Mouse (Mus musculus) liver, adult 10 weeks (tissue): ENCODE data around the gene Cyyr1. TPM values are rescaled to one million over a fixed set of nuclear protein-coding genes. Genes with fewer than 3 reads are reported as not detected.

Experiments
- polyA plus RNA-seq: library from polyadenylated mRNA; stranded (reverse); fragments of 350-450 nt; fragmentation: Illumina TruSeq; extraction: RNeasy Lipid Tissue Mini Kit (QIAGEN cat#74804); gene quantifications from one replicate; pipeline ENCODE4 v1.2.3, GENCODE M21; 2014; ENCODE audit warnings: low read depth, low replicate concordance

Gene Cyyr1
- 9.1 TPM for polyA plus RNA-seq

DNA sequence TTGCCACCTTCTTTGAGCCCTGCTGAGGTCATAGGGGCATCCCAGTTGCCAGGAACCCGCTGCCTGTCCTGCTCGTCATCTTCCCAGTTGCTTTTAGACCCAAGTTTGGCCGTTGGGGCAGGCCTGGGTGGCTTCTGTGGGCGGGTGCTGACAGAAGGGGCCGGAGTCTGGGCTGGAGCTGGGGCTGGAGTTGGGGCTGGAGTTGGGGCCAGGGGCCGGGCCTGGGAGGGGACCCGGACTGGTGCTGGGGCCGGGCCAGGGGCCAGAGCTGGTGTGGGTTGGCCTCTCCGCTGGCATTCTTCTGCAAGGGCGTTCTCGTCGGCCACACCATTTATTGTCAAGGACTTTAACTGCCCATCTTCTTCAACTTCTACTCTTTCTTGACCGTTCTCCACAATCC is at the start of gene Cyyr1:
Gene Cyyr1, minus strand, starts transcription at position 101 of the 400 bp plus-strand sequence.

Other genes starting within 250 kb of the Cyyr1 start
- 6.3 TPM for gene Adamts1, start 249.7 kb upstream of the Cyyr1 start, polyA plus RNA-seq